ENCODE assay signal across 7 mouse cellular contexts in the genomic region with DNA sequence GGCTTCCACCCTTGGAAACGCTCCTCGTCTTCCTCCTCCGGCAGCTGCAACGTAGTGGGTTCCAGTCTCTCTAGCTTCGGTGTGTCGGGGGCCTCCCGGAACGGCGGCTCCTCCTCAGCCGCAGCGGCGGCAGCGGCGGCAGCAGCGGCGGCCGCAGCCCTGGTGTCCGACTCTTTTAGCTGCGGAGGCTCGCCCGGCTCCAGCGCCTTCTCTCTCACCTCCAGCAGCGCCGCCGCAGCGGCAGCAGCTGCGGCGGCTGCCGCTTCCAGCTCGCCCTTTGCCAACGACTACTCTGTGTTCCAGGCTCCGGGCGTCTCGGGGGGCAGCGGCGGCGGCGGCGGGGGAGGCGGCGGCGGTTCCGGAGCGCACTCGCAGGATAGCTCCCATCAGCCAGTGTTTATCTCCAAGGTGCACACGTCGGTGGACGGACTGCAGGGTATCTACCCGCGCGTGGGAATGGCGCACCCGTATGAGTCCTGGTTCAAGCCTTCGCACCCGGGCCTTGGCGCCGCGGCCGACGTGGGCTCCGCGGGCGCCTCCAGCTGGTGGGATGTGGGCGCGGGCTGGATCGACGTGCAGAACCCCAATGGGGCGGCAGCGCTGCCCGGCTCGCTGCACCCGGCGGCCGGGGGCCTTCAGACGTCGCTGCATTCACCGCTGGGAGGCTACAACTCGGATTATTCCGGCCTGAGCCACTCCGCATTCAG. TPM values are rescaled to one million over a fixed set of nuclear protein-coding genes. Genes with fewer than 3 reads are reported as not detected.
A peak's percentile ranks its signal among the peaks of the same experiment; 100 is the strongest.
DNase-seq lines count a peak whose midpoint lies in the region; ATAC-seq and TF ChIP-seq lines count a peak whose summit lies in the region.

No protein-coding gene starts in this region.

- DNase-seq in lung, adult 2 months: peak; percentile 21
- no peak for DNase-seq in lung, postnatal 25 days (ENCODE audit: low spot score)
- DNase-seq in embryonic facial prominence, embryonic 11.5 days (ENCODE audit: low spot score): peak; percentile 54
- DNase-seq in spleen, postnatal 4 days (ENCODE audit: low spot score in 2 of 2): no peak

- peak overlapping the region; percentile 41 for H3K27ac ChIP-seq in embryonic facial prominence, embryonic 11.5 days (replicated peaks; ENCODE audit: low read depth, low read length)
- H3K27ac ChIP-seq in hindbrain, embryonic 12.5 days: peak overlapping the region; percentile 60
- H3K27ac ChIP-seq in midbrain, embryonic 12.5 days (replicated peaks): peak overlapping the region; percentile 61

- ATAC-seq in embryonic facial prominence, embryonic 11.5 days (replicated peaks; ENCODE audit: insufficient number of reproducible peaks, low FRiP score, low TSS enrichment, low read depth): peak; percentile 29
- peak; percentile 49 for ATAC-seq in hindbrain, embryonic 12.5 days (ENCODE audit: low FRiP score)
- peak; percentile 53 for ATAC-seq in midbrain, embryonic 12.5 days (ENCODE audit: low FRiP score, low read depth)
- no peak for ATAC-seq in cerebellum, adult (ENCODE audit: insufficient number of reproducible peaks, low FRiP score, low TSS enrichment)

- no peak for TF ChIP-seq CTCF in lung, adult 2 months (IDR thresholded peaks at IDR 0.05; ENCODE audit: insufficient read depth, low read length)

- H3K36me3 ChIP-seq in embryonic facial prominence, embryonic 11.5 days (replicated peaks; ENCODE audit: control insufficient read depth, insufficient read depth, low read depth, low read length): no peaks in the 10 kb centered on the region
- H3K36me3 ChIP-seq in hindbrain, embryonic 12.5 days: no peaks in the 10 kb centered on the region
- H3K36me3 ChIP-seq in midbrain, embryonic 12.5 days: no peaks in the 10 kb centered on the region

- no peak overlapping the region for H3K4me3 ChIP-seq in lung, adult 2 months (replicated peaks; ENCODE audit: extremely low read depth, low read depth, low read length)
- H3K4me3 ChIP-seq in embryonic facial prominence, embryonic 11.5 days (ENCODE audit: low read depth, low read length): peak overlapping the region; percentile 38
- peak overlapping the region; percentile 45 for H3K4me3 ChIP-seq in hindbrain, embryonic 12.5 days
- peak overlapping the region; percentile 51 for H3K4me3 ChIP-seq in midbrain, embryonic 12.5 days

- peaks cover 9% of the 10 kb centered on the region for H3K4me1 ChIP-seq in lung, adult 2 months (ENCODE audit: control insufficient read depth, insufficient read depth, low read length)
- H3K4me1 ChIP-seq in embryonic facial prominence, embryonic 11.5 days (ENCODE audit: control insufficient read depth, insufficient read depth, low read length): peaks cover 4% of the 10 kb centered on the region
- peaks cover 22% of the 10 kb centered on the region for H3K4me1 ChIP-seq in hindbrain, embryonic 12.5 days
- H3K4me1 ChIP-seq in midbrain, embryonic 12.5 days: peaks cover 27% of the 10 kb centered on the region

- peaks cover 61% of the 10 kb centered on the region for H3K27me3 ChIP-seq in embryonic facial prominence, embryonic 11.5 days (ENCODE audit: control insufficient read depth, insufficient read depth, low read length)
- peaks cover 71% of the 10 kb centered on the region for H3K27me3 ChIP-seq in hindbrain, embryonic 12.5 days
- peaks cover 74% of the 10 kb centered on the region for H3K27me3 ChIP-seq in midbrain, embryonic 12.5 days

- no peak for TF ChIP-seq POLR2A in lung, adult 2 months (IDR thresholded peaks at IDR 0.05; ENCODE audit: borderline replicate concordance, extremely low read depth, low read depth, low read length)

- H3K9ac ChIP-seq in embryonic facial prominence, embryonic 11.5 days (replicated peaks; ENCODE audit: low read length): peak overlapping the region; percentile 39
- H3K9ac ChIP-seq in hindbrain, embryonic 12.5 days: peak overlapping the region; percentile 60
- H3K9ac ChIP-seq in midbrain, embryonic 12.5 days (replicated peaks): peak overlapping the region; percentile 63

- H3K4me2 ChIP-seq in embryonic facial prominence, embryonic 11.5 days (ENCODE audit: low read depth, low read length): peak overlapping the region; percentile 39
- peak overlapping the region; percentile 63 for H3K4me2 ChIP-seq in hindbrain, embryonic 12.5 days (replicated peaks)
- H3K4me2 ChIP-seq in midbrain, embryonic 12.5 days (replicated peaks): peak overlapping the region; percentile 68

- no peaks in the 10 kb centered on the region for H3K9me3 ChIP-seq in embryonic facial prominence, embryonic 11.5 days (replicated peaks; ENCODE audit: control insufficient read depth, low read length)
- H3K9me3 ChIP-seq in hindbrain, embryonic 12.5 days (replicated peaks): no peaks in the 10 kb centered on the region
- no peaks in the 10 kb centered on the region for H3K9me3 ChIP-seq in midbrain, embryonic 12.5 days

- 1% methylated on average over 77 of the region's 80 CpGs for WGBS in lung, adult 2 months
- under 1% methylated on average over 80 of the region's 80 CpGs for WGBS in embryonic facial prominence, embryonic 11.5 days
- under 1% methylated on average over 79 of the region's 80 CpGs for WGBS in hindbrain, embryonic 12.5 days
- under 1% methylated on average over 80 of the region's 80 CpGs for WGBS in midbrain, embryonic 12.5 days

RNA-seq across cellular contexts. Expression of a gene that starts 2.5 kb away (rescaled TPM):
- polyA plus RNA-seq in lung, adult 2 months (2012; rRNA removed): not detected in 2 replicates
- 6.6 and 6.8 TPM in 2 replicates for polyA plus RNA-seq in embryonic facial prominence, embryonic 11.5 days (2014; fragmentation: Nextera tagmentation; extraction: Ambion mirVana)
- polyA plus RNA-seq in hindbrain, embryonic 12.5 days (2016; fragmentation: Nextera tagmentation; extraction: Ambion mirVana): 7.1 and 8.8 TPM in 2 replicates
- polyA plus RNA-seq in midbrain, embryonic 12.5 days (2016; fragmentation: Nextera tagmentation; extraction: Ambion mirVana): 6.2 and 8.3 TPM in 2 replicates

Comparison
In these comparisons a context has a peak if more than half of its experiments do, and no peak if none do; other contexts are left out.
1. DNase-seq: peak in lung, adult 2 months (single experiment) and embryonic facial prominence, embryonic 11.5 days (single experiment); none in lung, postnatal 25 days (single experiment) and spleen, postnatal 4 days (0 of 2).
2. Peak in every context shown above with its lines, with median percentiles within 50 percentile points of each other: H3K27ac ChIP-seq, H3K4me2 ChIP-seq and H3K9ac ChIP-seq.